In the genomic region with DNA sequence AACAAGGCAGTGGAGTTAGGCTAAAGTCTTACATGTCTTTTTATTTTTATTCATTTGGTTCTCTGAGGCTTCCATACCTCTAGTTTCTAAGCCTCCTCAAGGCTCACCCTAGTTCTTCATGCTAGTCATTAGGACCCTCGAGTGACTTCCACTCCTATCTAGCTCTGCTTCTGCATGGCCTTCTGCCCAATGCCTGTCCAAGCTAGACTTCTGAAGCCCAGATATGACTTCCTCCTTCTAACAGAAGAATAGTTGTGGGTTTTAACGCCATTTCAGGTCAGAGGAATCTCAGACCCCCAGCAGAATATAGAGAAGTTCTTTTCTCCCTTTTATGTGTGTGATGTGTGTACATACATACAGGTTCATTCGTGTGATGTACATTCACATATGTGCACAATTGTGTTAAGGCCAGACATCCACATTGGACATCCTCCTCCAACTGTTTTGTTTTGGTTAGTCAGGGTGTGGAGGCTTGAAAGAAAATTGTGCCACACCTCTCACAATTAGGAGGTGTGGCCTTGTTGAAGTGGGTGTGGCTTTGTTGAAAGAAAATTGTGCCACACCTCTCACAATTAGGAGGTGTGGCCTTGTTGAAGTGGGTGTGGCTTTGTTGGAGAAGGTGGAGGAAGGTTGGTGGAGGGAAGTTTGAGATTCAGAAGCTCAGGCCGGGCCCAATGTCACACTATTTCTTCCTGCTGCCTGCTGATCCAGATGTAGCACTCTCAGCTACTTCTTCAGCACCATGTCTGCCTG, we compare ENCODE assay signal across 14 mouse cellular contexts. TPM values are rescaled to one million over a fixed set of nuclear protein-coding genes. Genes with fewer than 3 reads are reported as not detected.
DNase-seq lines count a peak whose midpoint lies in the region; ATAC-seq and TF ChIP-seq lines count a peak whose summit lies in the region.
"Had no signal": no experiment of that assay in that cellular context is flagged by ENCODE, and none has a peak within 500 bp of the region (broad histone marks: within the 10 kb centered on the region; RNA-seq: fewer than 3 reads in every experiment).

No protein-coding gene starts in this region.

- no peak for TF ChIP-seq CTCF in MEL (IDR thresholded peaks at IDR 0.05 in 2 of 3, conservative IDR thresholded peaks at IDR 0.05 in 1 of 3; ENCODE audit: control insufficient read depth in 1 of 3, insufficient read depth in 1 of 3, low read depth in 2 of 3, low read length in 3 of 3, poor library complexity in 1 of 3, severe bottlenecking in 1 of 3)

- DNase-seq in MEL (ENCODE audit: low read depth, low spot score): peak; percentile 83
- DNase-seq in c-Kit-positive CD71-positive TER-119-negative erythroid progenitor cells, embryonic 14.5 days (ENCODE audit: low read depth): peak; percentile 43
- peak; percentile 27 for DNase-seq in splenic B cell, adult 2 months (ENCODE audit: low read depth, low spot score)
- no peak for DNase-seq in frontal cortex, postnatal 36 days (ENCODE audit: low spot score in 2 of 2)
- no peak for DNase-seq in kidney, adult 9 months
- DNase-seq: cerebellum, postnatal 14 days; kidney, adult 8-10 months had no signal

- peaks cover 0 to 17% of the 10 kb centered on the region in 2 experiments; a peak in 2 of 4 replicates for H3K36me3 ChIP-seq in MEL (ENCODE audit: control insufficient read depth in 1 of 2, insufficient read depth in 2 of 2, low read length in 2 of 2)
- no peaks in the 10 kb centered on the region for H3K36me3 ChIP-seq in liver, embryonic 12.5 days
- H3K36me3 ChIP-seq in splenic B cell, adult 2 months (ENCODE audit: control insufficient read depth, insufficient read depth, low read length, poor library complexity, severe bottlenecking): no peaks in the 10 kb centered on the region
- H3K36me3 ChIP-seq: stomach, embryonic 15.5 days had no signal

- H3K4me1 ChIP-seq in MEL (ENCODE audit: control insufficient read depth in 1 of 2, insufficient read depth in 2 of 2, low read length in 2 of 2): peaks cover 13 to 23% of the 10 kb centered on the region in 2 experiments
- no peaks in the 10 kb centered on the region for H3K4me1 ChIP-seq in liver, embryonic 12.5 days

- H3K79me2 ChIP-seq in MEL (ENCODE audit: control insufficient read depth, insufficient read depth, low read length, poor library complexity): no peaks in the 10 kb centered on the region

- H3K27ac ChIP-seq in MEL (ENCODE audit: control insufficient read depth, low read depth, low read length): peak overlapping the region; percentile 57
- no peak overlapping the region for H3K27ac ChIP-seq in liver, embryonic 12.5 days
- H3K27ac ChIP-seq: hindbrain, embryonic 14.5 days; stomach, embryonic 15.5 days had no signal

- no peaks in the 10 kb centered on the region for H3K9me3 ChIP-seq in MEL (replicated peaks; ENCODE audit: insufficient read depth, low read length)
- no peaks in the 10 kb centered on the region for H3K9me3 ChIP-seq in liver, embryonic 12.5 days (replicated peaks)
- H3K9me3 ChIP-seq: stomach, embryonic 15.5 days had no signal

- TF ChIP-seq POLR2A in MEL (IDR thresholded peaks at IDR 0.05; ENCODE audit: control insufficient read depth in 1 of 2, insufficient read depth in 1 of 2, low read depth in 1 of 2, low read length in 2 of 2, poor library complexity in 1 of 2): peak in 1 of 2 experiments; percentile 46; a peak in 1 of 4 replicates

- H3K9ac ChIP-seq in MEL (ENCODE audit: control insufficient read depth, low read depth, low read length, poor library complexity, severe bottlenecking): 0 out of 2 replicates have a peak overlapping the region, but pooled peaks have one; percentile 26
- no peak overlapping the region for H3K9ac ChIP-seq in liver, embryonic 12.5 days
- H3K9ac ChIP-seq: hindbrain, embryonic 14.5 days; stomach, embryonic 15.5 days had no signal

- H3K4me3 ChIP-seq in MEL (ENCODE audit: control insufficient read depth in 1 of 2, insufficient read depth in 1 of 2, low read depth in 2 of 2, low read length in 2 of 2): peak overlapping the region in 1 of 2 experiments; percentile 59; a peak in 2 of 4 replicates
- H3K4me3 ChIP-seq in liver, embryonic 12.5 days: no peak overlapping the region
- H3K4me3 ChIP-seq: stomach, embryonic 15.5 days had no signal

- peak in 1 of 2 experiments; percentile 48; a peak in 2 of 4 replicates for TF ChIP-seq EP300 in MEL (IDR thresholded peaks at IDR 0.05; ENCODE audit: low read depth in 1 of 2, low read length in 2 of 2)

- 35% methylated on average over 4 of the region's 4 CpGs for WGBS in liver, embryonic 12.5 days (ENCODE audit: insufficient replicate concordance)

- no peak for TF ChIP-seq RAD21 in MEL (IDR thresholded peaks at IDR 0.05; ENCODE audit: low read depth, low read length)

- no peaks in the 10 kb centered on the region for H3K27me3 ChIP-seq in MEL (ENCODE audit: control insufficient read depth in 1 of 2, insufficient read depth in 2 of 2, low read length in 2 of 2)
- no peaks in the 10 kb centered on the region for H3K27me3 ChIP-seq in liver, embryonic 12.5 days (replicated peaks)
- no peaks in the 10 kb centered on the region for H3K27me3 ChIP-seq in splenic B cell, adult 2 months (ENCODE audit: control insufficient read depth, insufficient read depth, low read length, poor library complexity, severe bottlenecking)
- H3K27me3 ChIP-seq: stomach, embryonic 15.5 days had no signal

- peak; percentile 59; the same call in 1 of the 2 replicates for ATAC-seq in liver, embryonic 12.5 days
- no peak for ATAC-seq in inflammation-experienced regulatory T-cells, adult 6 months
- ATAC-seq: activated CD4-positive, CD25-positive, alpha-beta regulatory T cell, adult 4 months; lung, postnatal 0 days had no signal

- H3K4me2 ChIP-seq in liver, embryonic 12.5 days: no peak overlapping the region
- H3K4me2 ChIP-seq: hindbrain, embryonic 14.5 days; midbrain, embryonic 11.5 days; stomach, embryonic 15.5 days had no signal

TF ChIP-seq in MEL, 35 proteins besides CTCF, POLR2A, EP300 and RAD21 (continues in another document):
- TF ChIP-seq CHD2 (IDR thresholded peaks at IDR 0.05; ENCODE audit: low read length) (no peak), TAL1 (IDR thresholded peaks at IDR 0.05; ENCODE audit: low read length) (no peak), MAFK (IDR thresholded peaks at IDR 0.05; ENCODE audit: borderline replicate concordance, low read depth, low read length) (0 out of 2 replicates have a peak, but pooled peaks have one; percentile 21), POLR2AphosphoS2 (IDR thresholded peaks at IDR 0.05; ENCODE audit: low read length) (no peak), UBTF (IDR thresholded peaks at IDR 0.05; ENCODE audit: borderline replicate concordance, insufficient read depth, low read depth, low read length) (no peak), BHLHE40 (IDR thresholded peaks at IDR 0.05; ENCODE audit: borderline replicate concordance, low read depth, low read length) (no peak), E2F4 (IDR thresholded peaks at IDR 0.05; ENCODE audit: borderline replicate concordance, low read depth, low read length) (no peak), ETS1 (IDR thresholded peaks at IDR 0.05; ENCODE audit: low read depth, low read length) (peak; percentile 36; the same call in 1 of the 2 replicates), MXI1 (IDR thresholded peaks at IDR 0.05; ENCODE audit: low read depth, low read length) (peak; percentile 2; the same call in 1 of the 2 replicates), SMC3 (IDR thresholded peaks at IDR 0.05; ENCODE audit: low read depth, low read length) (no peak), NELFE (IDR thresholded peaks at IDR 0.05; ENCODE audit: low read depth, low read length) (peak; percentile 25; the same call in 1 of the 2 replicates), SIN3A (IDR thresholded peaks at IDR 0.05; ENCODE audit: low read length) (0 out of 2 replicates have a peak, but pooled peaks have one; percentile 54), GABPA (IDR thresholded peaks at IDR 0.05; ENCODE audit: low read depth, low read length) (no peak), MAX (IDR thresholded peaks at IDR 0.05; ENCODE audit: low read length) (peak; percentile 33; the same call in 1 of the 2 replicates), ZNF384 (IDR thresholded peaks at IDR 0.05; ENCODE audit: low read depth, low read length) (no peak), ELF1 (IDR thresholded peaks at IDR 0.05; ENCODE audit: low read depth, low read length) (no peak), GATA1 (IDR thresholded peaks at IDR 0.05; ENCODE audit: low read depth, low read length) (no peak), JUND (IDR thresholded peaks at IDR 0.05; ENCODE audit: low read depth, low read length) (no peak), RCOR1 (IDR thresholded peaks at IDR 0.05; ENCODE audit: low read depth, low read length) (no peak), MEF2A (IDR thresholded peaks at IDR 0.05; ENCODE audit: extremely low read depth, insufficient replicate concordance, low read depth, low read length, poor library complexity, severe bottlenecking) (no peak), TCF12 (IDR thresholded peaks at IDR 0.05; ENCODE audit: low read depth, low read length) (no peak), MYB (IDR thresholded peaks at IDR 0.05; ENCODE audit: low read depth, low read length) (peak; percentile 30; the same call in 1 of the 2 replicates), MYC (IDR thresholded peaks at IDR 0.05; ENCODE audit: low read depth, low read length) (no peak), ZMIZ1 (IDR thresholded peaks at IDR 0.05; ENCODE audit: low read depth, low read length) (peak; percentile 60; the same call in 1 of the 2 replicates), USF1 (IDR thresholded peaks at IDR 0.05; ENCODE audit: low read depth, low read length) (no peak), ZC3H11A (IDR thresholded peaks at IDR 0.05; ENCODE audit: low read depth, low read length) (no peak), NRF1 (IDR thresholded peaks at IDR 0.05; ENCODE audit: insufficient read depth, low read depth, low read length, poor library complexity, severe bottlenecking) (no peak), ZKSCAN1 (IDR thresholded peaks at IDR 0.05; ENCODE audit: low read depth, low read length) (no peak)

RNA-seq across cellular contexts. Expression of gene A630001G21Rik, which starts 1.2 kb away (rescaled TPM):
- total RNA-seq in MEL (2012; rRNA removed): 13.0 and 15.4 TPM in 2 replicates
- 10 to 100 TPM in 1 of 2 experiments, not detected in 1; 24.0 TPM for polyA plus RNA-seq in MEL (2012; ENCODE audit: insufficient read depth in 1 of 2, insufficient read length in 2 of 2, low read depth in 1 of 2, low replicate concordance in 2 of 2, missing spikeins in 1 of 2)
- polyA plus RNA-seq in liver, embryonic 12.5 days (2016; fragmentation: Nextera tagmentation; extraction: Ambion mirVana): 2.5 and 3.2 TPM in 2 replicates
- 10 to 100 TPM; 33.2 to 54.7 (median 43.2) TPM for polyA plus RNA-seq in inflammation-experienced regulatory T-cells, adult 6 months (2017; shearing (Covaris generic))

RNA-seq across cellular contexts. Expression of gene Cab39, which starts 13.6 kb away (rescaled TPM):
- total RNA-seq in MEL (2012; rRNA removed): 68.7 and 72.5 TPM in 2 replicates
- polyA plus RNA-seq in MEL (2012; ENCODE audit: insufficient read depth in 1 of 2, insufficient read length in 2 of 2, low read depth in 1 of 2, low replicate concordance in 2 of 2, missing spikeins in 1 of 2): 100 to 1,000 TPM in 1 of 2 experiments, 10 to 100 TPM in 1; 66.5 to 144 TPM
- 25.3 and 25.9 TPM in 2 replicates for polyA plus RNA-seq in liver, embryonic 12.5 days (2016; fragmentation: Nextera tagmentation; extraction: Ambion mirVana)
- 10 to 100 TPM; 43.1 to 57.3 (median 50.7) TPM for polyA plus RNA-seq in inflammation-experienced regulatory T-cells, adult 6 months (2017; shearing (Covaris generic))

Comparison
In these comparisons a context has a peak if more than half of its experiments do, and no peak if none do; other contexts are left out.
1. DNase-seq: peak in MEL (single experiment), c-Kit-positive CD71-positive TER-119-negative erythroid progenitor cells, embryonic 14.5 days (single experiment) and splenic B cell, adult 2 months (single experiment); none in frontal cortex, postnatal 36 days (0 of 2) and kidney, adult 9 months (single experiment).